Mouse (Mus musculus): ENCODE results near the gene Ell.

The Ell gene

GRCm38 (mm10) chr8:70614469-70614868 lies 75.2 kb downstream of the Ell start:
- DNase-seq (ENCODE audit: low read depth): no peak

GRCm38 (mm10) chr8:70615281-70615680 lies 76.0 kb downstream of the Ell start:
- DNase-seq (ENCODE audit: low read depth): no peak

GRCm38 (mm10) chr8:70615894-70616293 lies 76.6 kb downstream of the Ell start, which contains the start of gene Lrrc25:
Gene Lrrc25, plus strand, starts transcription at chr8:70616155.
- no peak for DNase-seq (ENCODE audit: low read depth)

GRCm38 (mm10) chr8:70616645-70617044 lies 77.4 kb downstream of the Ell start:
- DNase-seq (ENCODE audit: low read depth): no peak

GRCm38 (mm10) chr8:70617985-70618384 lies 78.7 kb downstream of the Ell start:
- no peak for DNase-seq (ENCODE audit: low read depth)

- peak; percentile 91 for DNase-seq (ENCODE audit: low read depth)
These were observed 79.7 kb downstream of the Ell start for GRCm38 (mm10) chr8:70618888-70619334.

GRCm38 (mm10) chr8:70622220-70622619 lies 83.0 kb downstream of the Ell start:
- DNase-seq (ENCODE audit: low read depth): no peak

- no peak for DNase-seq (ENCODE audit: low read depth)
These were observed 85.8 kb downstream of the Ell start for GRCm38 (mm10) chr8:70625104-70625503.

GRCm38 (mm10) chr8:70627041-70627440 lies 87.8 kb downstream of the Ell start:
- no peak for DNase-seq (ENCODE audit: low read depth)

GRCm38 (mm10) chr8:70628986-70629490 lies 89.8 kb downstream of the Ell start:
- DNase-seq (ENCODE audit: low read depth): no peak

- peak; percentile 73 for DNase-seq (ENCODE audit: low read depth)
These were observed 90.6 kb downstream of the Ell start for GRCm38 (mm10) chr8:70629574-70630531.

- DNase-seq (ENCODE audit: low read depth): no peak
These were observed 91.5 kb downstream of the Ell start for GRCm38 (mm10) chr8:70630532-70631381.

- no peak for DNase-seq (ENCODE audit: low read depth)
These were observed 92.2 kb downstream of the Ell start for GRCm38 (mm10) chr8:70631436-70631835.

GRCm38 (mm10) chr8:70632346-70632892 lies 93.2 kb downstream of the Ell start, which contains the start of gene Gdf15:
Gene Gdf15, minus strand, starts transcription at chr8:70632456.
- no peak for DNase-seq (ENCODE audit: low read depth)

GRCm38 (mm10) chr8:70634066-70634465 lies 94.8 kb downstream of the Ell start:
- no peak for DNase-seq (ENCODE audit: low read depth)

- DNase-seq (ENCODE audit: low read depth): no peak
These were observed 96.3 kb downstream of the Ell start for GRCm38 (mm10) chr8:70635527-70635926.

GRCm38 (mm10) chr8:70636838-70637237 lies 97.6 kb downstream of the Ell start:
- no peak for DNase-seq (ENCODE audit: low read depth)

GRCm38 (mm10) chr8:70638752-70639151 lies 99.5 kb downstream of the Ell start:
- DNase-seq (ENCODE audit: low read depth): no peak
